Mouse (Mus musculus): Measurements from ENCODE around the gene Fign.

DNA sequence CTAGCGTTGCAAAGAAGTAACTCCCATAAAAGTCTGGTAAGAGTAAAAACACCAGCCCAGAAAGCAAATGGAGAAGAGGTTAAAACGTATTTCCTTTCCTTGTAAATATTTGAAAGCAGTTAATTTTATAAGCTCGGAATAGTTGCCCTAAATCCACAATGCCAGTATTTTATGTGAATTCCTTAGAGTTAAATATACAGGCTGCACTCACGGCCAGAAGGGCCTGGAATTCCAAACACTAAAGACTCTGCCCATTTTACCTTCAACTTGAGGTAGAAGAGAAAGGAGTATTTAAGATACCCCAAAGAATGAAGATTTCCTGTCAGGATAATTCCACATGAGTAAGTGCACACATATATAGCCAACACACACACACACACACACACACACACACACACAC lies 128.2 kb downstream of the Fign start:
- TF ChIP-seq POLR2A (IDR thresholded peaks at IDR 0.05; ENCODE audit: extremely low read depth, insufficient read depth, low read length) (no peak), CTCF (IDR thresholded peaks at IDR 0.05; ENCODE audit: extremely low read depth, insufficient read depth, low read length) (no peak)

Data from cortical plate, adult 2 months (tissue).